Mouse (Mus musculus) liver, postnatal 0 days (tissue): ENCODE results near the gene Zbtb37. TPM values are rescaled to one million over a fixed set of nuclear protein-coding genes. Genes with fewer than 3 reads are reported as not detected.
"Not testable (repeated sequence)": the region's sequence is repeated elsewhere in the genome, so short reads cannot be mapped to it uniquely, and the experiment has no call there.

Source experiments
- ATAC-seq: fragments of 200-750 bp; cut with Nextera tagmentation; 2 replicates; pipeline ENCODE4 v1.8.0; 2017; ENCODE audit warnings: mild to moderate bottlenecking, moderate library complexity
- DNase-seq: peaks from one replicate; pipeline ENCODE4 v3.0.0-alpha.2; 2016
- H3K27ac ChIP-seq: fragments of 300-500 bp; sonication (generic); 2 replicates; pipeline ENCODE4 v1.5.1; 2014; ENCODE audit warnings: antibody characterized with exemption, moderate library complexity, mild to moderate bottlenecking, low read depth
- H3K27me3 ChIP-seq: fragments of 300-500 bp; sonication (generic); 2 replicates; pipeline ENCODE4 v1.6.1; 2014; ENCODE audit warnings: low read length, control low read depth, mixed read lengths; ENCODE audit not compliant: insufficient read depth
- H3K36me3 ChIP-seq: fragments of 300-500 bp; sonication (generic); replicated peaks from 2 replicates; pipeline ENCODE4 v1.6.1; 2014; ENCODE audit warnings: mild to moderate bottlenecking, control low read depth, low read length, moderate library complexity, mixed read lengths; ENCODE audit not compliant: insufficient read depth
- H3K4me1 ChIP-seq: fragments of 300-500 bp; sonication (generic); 2 replicates; pipeline ENCODE4 v1.6.1; 2014; ENCODE audit warnings: antibody characterized with exemption, mild to moderate bottlenecking, control low read depth; ENCODE audit not compliant: insufficient read depth
- H3K4me2 ChIP-seq: fragments of 300-500 bp; sonication (generic); 2 replicates; pipeline ENCODE4 v1.6.1; 2014; ENCODE audit warnings: low read depth, mild to moderate bottlenecking, low read length, moderate library complexity, mixed read lengths
- H3K4me3 ChIP-seq: fragments of 300-500 bp; sonication (generic); 2 replicates; pipeline ENCODE4 v1.5.1; 2014; ENCODE audit warnings: low read depth, low read length
- H3K9ac ChIP-seq: fragments of 300-500 bp; sonication (generic); replicated peaks from 2 replicates; pipeline ENCODE4 v1.6.1; 2014; ENCODE audit warnings: mild to moderate bottlenecking, moderate library complexity
- H3K9me3 ChIP-seq: fragments of 300-500 bp; sonication (generic); 2 replicates; pipeline ENCODE4 v1.6.1; 2016; ENCODE audit warnings: mild to moderate bottlenecking, control low read depth, low read length, mixed read lengths
- CTCF ChIP-seq: sonication (generic); IDR thresholded peaks from 2 replicates; pipeline ENCODE4 v1.5.1; 2016; ENCODE audit warnings: antibody characterized with exemption, low read depth
- EP300 ChIP-seq: IDR thresholded peaks from 2 replicates; pipeline ENCODE4 v1.6.1; 2016; ENCODE audit warnings: antibody characterized with exemption, low read depth, mild to moderate bottlenecking
- WGBS: fragments of 180-500 bp; shearing (Covaris S2); extraction: QIAGEN DNeasy Blood & Tissue Kit; methylation state at CpG from one replicate; pipeline ENCODE4 v1.1.7; 2014; ENCODE audit not compliant: insufficient replicate concordance; 5-methylcytosine and 5-hydroxymethylcytosine counted together
- polyA plus RNA-seq: library from polyadenylated mRNA; unstranded; fragments of >200 nt; fragmentation: Nextera tagmentation; extraction: Ambion mirVana; gene quantifications from 2 replicates; pipeline ENCODE4 v1.2.1, GENCODE M21; 2015

The Zbtb37 gene
- polyA plus RNA-seq, 1 experiment from 2014 or later, result 2.3 TPM

DNA sequence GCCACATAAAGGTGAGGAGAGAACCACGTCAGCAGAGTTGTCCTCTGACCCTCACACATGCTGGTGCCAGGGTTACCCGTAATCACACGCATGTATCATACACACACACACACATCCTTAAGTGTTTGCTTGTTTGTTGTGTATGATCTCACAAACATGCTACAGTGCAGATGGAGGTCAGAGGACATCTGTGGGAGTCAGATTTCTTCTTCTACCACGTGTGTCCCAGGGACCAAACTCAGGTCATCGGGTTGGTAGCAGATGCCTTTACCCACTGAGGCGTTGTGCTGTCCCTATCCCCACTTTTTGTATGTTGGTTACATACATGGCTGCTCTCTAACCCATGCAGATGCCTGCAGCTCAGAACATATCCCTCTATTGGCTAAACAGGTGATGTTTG lies 49.2 kb downstream of the Zbtb37 start:
- no peaks in the 10 kb centered on the region for H3K27me3 ChIP-seq
- no peaks in the 10 kb centered on the region for H3K9me3 ChIP-seq
- no peaks in the 10 kb centered on the region for H3K36me3 ChIP-seq
- peak overlapping the region; percentile 94; the same call in 1 of the 2 replicates for H3K27ac ChIP-seq
- ATAC-seq, result no peak
- no peak overlapping the region for H3K4me3 ChIP-seq
- WGBS, result 83% methylated on average over 6 of the region's 6 CpGs
- H3K4me1 ChIP-seq, result peaks cover 9% of the 10 kb centered on the region; the same call in 1 of the 2 replicates
- DNase-seq, result no peak
- no peak overlapping the region for H3K9ac ChIP-seq
- TF ChIP-seq CTCF, result no peak
- TF ChIP-seq EP300, result no peak
- H3K4me2 ChIP-seq, result no peak overlapping the region

DNA sequence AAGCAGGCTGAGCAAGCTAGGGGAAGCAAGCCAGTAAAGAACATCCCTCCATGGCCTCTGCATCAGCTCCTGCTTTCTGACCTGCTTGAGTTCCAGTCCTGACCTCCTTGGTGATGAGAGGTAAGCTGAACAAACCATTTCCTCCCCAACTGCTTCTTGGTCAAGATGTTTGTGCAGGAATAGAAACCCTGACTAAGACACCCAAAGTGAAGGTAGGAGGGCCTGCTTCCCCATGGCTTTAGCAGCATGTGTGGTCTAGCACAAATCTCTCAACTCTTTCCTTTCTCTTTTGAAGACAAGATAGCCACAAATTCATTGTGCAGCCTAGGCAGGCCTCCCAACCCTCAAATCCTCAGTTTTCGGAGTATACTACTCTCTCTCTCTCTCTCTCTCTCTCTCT lies 49.9 kb downstream of the Zbtb37 start:
- H3K4me2 ChIP-seq, H3K9me3 ChIP-seq, ATAC-seq, H3K4me3 ChIP-seq, H3K27me3 ChIP-seq, DNase-seq, H3K36me3 ChIP-seq, H3K9ac ChIP-seq, H3K27ac ChIP-seq: not testable (repeated sequence)
- WGBS, result 64% methylated on average over 1 of the region's 1 CpGs
- H3K4me1 ChIP-seq, result peaks cover 11% of the 10 kb centered on the region

DNA sequence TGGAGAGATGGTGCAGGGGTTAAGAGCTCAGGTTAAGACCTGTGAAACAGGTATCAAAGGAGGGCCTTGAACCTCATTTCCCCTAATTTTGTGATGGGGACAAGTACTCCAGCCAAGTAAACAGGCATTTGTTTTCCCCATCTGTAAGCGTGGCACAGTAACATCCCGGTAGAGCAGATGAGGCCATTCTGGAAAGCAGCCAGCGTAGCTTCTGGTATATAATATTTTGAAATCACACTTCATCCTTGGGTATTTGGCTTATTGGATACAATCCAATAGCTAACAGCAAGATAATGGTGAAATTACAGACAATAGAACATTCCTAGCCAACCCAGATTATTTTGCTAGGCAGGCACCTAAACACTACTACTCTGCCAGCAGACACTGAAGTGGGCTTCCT lies 51.8 kb downstream of the Zbtb37 start:
- ATAC-seq (no peak), DNase-seq (no peak)
- no peak overlapping the region for H3K4me3 ChIP-seq
- H3K9ac ChIP-seq, result no peak overlapping the region
- 0 out of 2 replicates have a peak overlapping the region, but pooled peaks have one; percentile 53 for H3K27ac ChIP-seq
- no peaks in the 10 kb centered on the region for H3K27me3 ChIP-seq
- H3K9me3 ChIP-seq, result no peaks in the 10 kb centered on the region
- no peaks in the 10 kb centered on the region for H3K36me3 ChIP-seq
- H3K4me1 ChIP-seq, result peaks cover 16% of the 10 kb centered on the region
- H3K4me2 ChIP-seq, result no peak overlapping the region
- TF ChIP-seq CTCF (no peak), EP300 (no peak)
- WGBS, result 60% methylated on average over 3 of the region's 3 CpGs

DNA sequence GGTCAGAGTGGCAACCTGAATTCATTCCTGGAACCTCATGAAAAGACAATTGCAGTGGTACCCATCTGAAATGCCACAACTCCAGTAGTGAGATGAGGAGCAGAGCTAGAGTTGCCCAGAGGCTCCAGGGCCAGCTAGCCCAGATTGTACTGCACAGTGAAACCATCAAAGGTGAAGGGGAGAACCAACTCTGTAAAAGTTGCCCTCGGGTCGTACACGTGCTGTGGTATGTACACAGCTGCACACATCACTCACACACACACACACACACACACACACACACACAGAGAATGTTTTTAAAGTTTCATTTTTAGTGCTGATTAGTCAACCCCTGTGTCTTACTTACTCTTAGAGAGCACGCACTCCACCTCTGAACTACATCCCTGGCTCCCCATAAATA lies 53.3 kb downstream of the Zbtb37 start:
- no peaks in the 10 kb centered on the region for H3K27me3 ChIP-seq
- no peak overlapping the region for H3K4me3 ChIP-seq
- no peak overlapping the region for H3K9ac ChIP-seq
- peaks cover 16% of the 10 kb centered on the region for H3K4me1 ChIP-seq
- no peak for DNase-seq
- TF ChIP-seq EP300 (no peak), CTCF (no peak)
- H3K9me3 ChIP-seq, result no peaks in the 10 kb centered on the region
- no peak overlapping the region for H3K4me2 ChIP-seq
- peak overlapping the region; percentile 79 for H3K27ac ChIP-seq
- ATAC-seq, result peak; percentile 55
- 69% methylated on average over 4 of the region's 4 CpGs for WGBS
- no peaks in the 10 kb centered on the region for H3K36me3 ChIP-seq

DNA sequence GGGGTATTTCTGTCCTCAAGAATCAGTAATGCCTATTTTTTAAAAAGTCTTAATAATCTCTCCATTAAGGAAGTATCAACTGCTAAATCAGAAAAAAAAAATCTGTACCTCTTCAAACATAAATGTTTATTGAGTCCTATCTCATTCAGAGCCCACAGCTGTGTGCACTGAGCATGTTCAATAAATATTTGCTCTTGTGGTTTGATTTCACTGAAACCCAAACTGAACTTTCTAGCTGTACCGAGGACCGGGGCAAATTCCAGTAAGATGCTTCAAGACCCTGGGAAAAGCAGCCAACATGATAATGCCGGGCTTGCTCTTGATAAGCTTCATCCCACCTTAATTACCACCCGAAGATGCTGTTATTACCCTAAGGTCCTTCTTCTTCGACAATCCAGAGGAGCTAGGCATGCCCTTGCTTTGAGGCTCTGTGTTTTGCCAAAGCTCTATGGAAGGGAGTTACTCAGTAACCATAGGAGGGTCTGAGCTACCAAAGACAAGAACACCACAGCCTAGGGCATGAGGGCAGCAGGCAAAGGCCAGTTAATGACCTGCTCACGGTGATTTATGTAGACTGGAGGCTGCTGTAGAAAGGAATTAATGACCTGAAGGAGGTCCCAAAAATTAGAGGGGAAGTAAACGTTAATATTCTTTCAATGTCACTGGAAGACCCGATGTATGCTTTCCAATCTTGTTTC lies 54.0 kb downstream of the Zbtb37 start:
- ATAC-seq, result peak; percentile 79
- H3K9ac ChIP-seq, result no peak overlapping the region
- H3K4me2 ChIP-seq, result no peak overlapping the region
- DNase-seq, result no peak
- no peaks in the 10 kb centered on the region for H3K9me3 ChIP-seq
- no peak for TF ChIP-seq EP300
- no peak for TF ChIP-seq CTCF
- 57% methylated on average over 8 of the region's 8 CpGs for WGBS
- no peaks in the 10 kb centered on the region for H3K36me3 ChIP-seq
- peak overlapping the region; percentile 79 for H3K27ac ChIP-seq
- no peak overlapping the region for H3K4me3 ChIP-seq
- no peaks in the 10 kb centered on the region for H3K27me3 ChIP-seq
- H3K4me1 ChIP-seq, result peaks cover 15% of the 10 kb centered on the region

DNA sequence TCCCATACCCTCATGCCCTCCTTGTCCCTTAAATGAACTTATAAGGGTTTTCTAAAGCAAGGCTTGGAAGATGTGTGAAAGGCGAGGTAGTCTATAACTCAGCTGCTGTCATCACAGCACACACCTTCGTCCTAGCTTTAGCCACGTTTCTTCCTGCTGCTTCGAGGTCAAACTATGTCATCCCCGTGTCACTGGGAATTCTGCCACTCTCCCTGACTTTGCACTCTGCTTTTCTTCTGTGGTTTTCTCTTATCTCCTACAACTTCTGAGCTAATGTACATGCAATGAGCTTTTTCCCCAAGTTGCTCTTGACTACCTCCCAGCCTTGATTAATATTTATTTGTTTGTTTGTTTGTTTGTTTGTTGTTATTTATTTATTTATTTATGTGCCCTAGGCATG lies 54.6 kb downstream of the Zbtb37 start:
- TF ChIP-seq CTCF, result no peak
- TF ChIP-seq EP300, result no peak
- Histone ChIP-seq H3K4me2 (no peak overlapping the region), H3K27me3 (no peaks in the 10 kb centered on the region), H3K36me3 (no peaks in the 10 kb centered on the region), H3K9ac (no peak overlapping the region), H3K4me1 (peaks cover 13% of the 10 kb centered on the region), H3K4me3 (no peak overlapping the region), H3K27ac (peak overlapping the region; percentile 79), H3K9me3 (no peaks in the 10 kb centered on the region)
- 54% methylated on average over 5 of the region's 5 CpGs for WGBS
- DNase-seq (no peak), ATAC-seq (no peak)
